Mouse (Mus musculus): ENCODE results near the gene Ncaph. TPM values are rescaled to one million over a fixed set of nuclear protein-coding genes. Genes with fewer than 3 reads are reported as not detected.
"Not testable (repeated sequence)": the region's sequence is repeated elsewhere in the genome, so short reads cannot be mapped to it uniquely, and the experiment has no call there.

The Ncaph gene
- total RNA-seq (2022) = 1 to 10 TPM in 1 of 4 experiments, under 1 TPM in 3; 0.52 to 1.4 (median 0.52) TPM

DNA sequence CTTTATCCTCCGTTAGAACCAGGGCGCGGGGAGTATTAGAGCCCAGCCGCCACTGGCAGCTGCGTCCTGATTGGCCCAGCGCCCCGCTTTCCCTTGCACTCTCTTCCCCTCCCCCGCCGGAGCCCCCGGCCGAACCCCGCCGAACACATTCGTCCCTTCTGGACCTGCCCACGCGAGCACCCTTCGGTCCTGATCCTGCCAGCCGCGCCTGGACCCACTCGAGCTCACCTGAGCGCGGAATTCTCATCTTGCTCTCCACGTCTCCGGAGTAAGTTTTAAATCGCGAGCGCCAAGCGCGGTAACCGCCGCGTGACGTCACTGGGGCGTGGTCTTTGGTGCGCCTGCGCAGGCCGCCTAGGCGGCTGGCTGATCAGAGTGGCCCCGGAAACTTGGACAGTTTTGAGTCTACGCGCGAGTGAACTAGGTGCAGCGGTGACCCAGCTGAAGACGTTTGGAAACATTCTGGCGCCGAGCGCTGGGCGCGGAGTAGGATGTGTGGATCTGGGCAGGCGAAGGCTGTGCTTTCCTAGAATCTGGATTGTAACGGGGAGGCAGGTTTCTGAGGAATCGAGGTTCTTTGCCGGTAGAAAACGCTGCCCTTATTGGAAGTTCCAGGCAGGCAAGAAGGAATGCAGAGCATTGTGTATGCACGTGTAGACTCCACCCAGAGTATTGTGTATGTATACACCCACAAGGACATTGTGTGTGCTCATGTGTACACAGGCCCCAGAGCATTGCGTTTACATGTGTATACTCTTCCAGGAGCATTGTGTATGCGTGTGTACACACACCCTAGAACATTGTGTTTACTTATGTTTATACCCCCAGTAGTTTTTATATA, at the start of gene Ncaph:
Ncaph (minus strand) TSS at position 334 of the 841 bp plus-strand sequence.
- DNase-seq (ENCODE audit: low spot score) = peak; percentile 92

DNA sequence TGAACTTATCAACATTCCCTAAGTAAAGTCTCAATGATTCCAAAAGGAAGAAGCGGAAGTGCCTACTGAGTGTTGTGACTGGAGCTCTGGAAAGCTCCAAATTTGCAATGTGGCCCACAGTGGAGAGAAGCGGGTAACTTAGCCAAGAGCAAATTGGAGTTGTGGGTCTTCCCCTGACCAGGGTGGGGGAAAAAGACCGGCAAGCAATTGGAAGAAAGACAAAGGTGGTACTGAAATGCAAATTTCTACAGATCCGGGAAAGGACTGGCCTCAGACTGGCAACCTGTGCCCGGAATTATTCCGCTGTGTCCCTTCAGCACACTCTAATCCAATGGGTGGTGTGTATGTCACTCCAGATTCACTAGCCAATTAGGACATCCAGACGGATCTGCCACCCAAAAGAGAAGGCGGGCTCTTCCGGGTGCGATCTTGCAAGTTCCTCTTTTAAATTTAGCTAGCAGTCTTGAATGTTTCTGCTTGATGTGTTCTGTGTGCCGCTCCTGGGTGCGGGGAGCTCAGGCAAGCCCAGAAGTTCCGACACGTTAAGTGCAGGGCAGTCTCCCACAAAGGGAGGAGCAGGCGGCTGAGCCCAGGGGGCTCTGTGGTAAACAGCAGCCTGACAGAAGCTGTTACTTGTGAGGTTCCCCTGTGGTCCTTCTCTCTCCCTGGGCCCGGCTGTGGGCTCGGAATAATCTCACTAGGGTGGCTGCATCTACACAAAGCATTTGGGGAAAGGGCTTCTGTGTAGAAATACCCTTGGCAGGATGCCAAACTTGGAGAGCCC, 49.0 kb upstream of the Ncaph start:
- peak; percentile 90 for DNase-seq (ENCODE audit: low spot score)

GRCm38 (mm10) chr2:127166261-127166660, 32.5 kb upstream of the Ncaph start:
- DNase-seq (ENCODE audit: low spot score) = peak; percentile 63

GRCm38 (mm10) chr2:127165675-127166074, 31.9 kb upstream of the Ncaph start:
- DNase-seq (ENCODE audit: low spot score) = no peak

DNA sequence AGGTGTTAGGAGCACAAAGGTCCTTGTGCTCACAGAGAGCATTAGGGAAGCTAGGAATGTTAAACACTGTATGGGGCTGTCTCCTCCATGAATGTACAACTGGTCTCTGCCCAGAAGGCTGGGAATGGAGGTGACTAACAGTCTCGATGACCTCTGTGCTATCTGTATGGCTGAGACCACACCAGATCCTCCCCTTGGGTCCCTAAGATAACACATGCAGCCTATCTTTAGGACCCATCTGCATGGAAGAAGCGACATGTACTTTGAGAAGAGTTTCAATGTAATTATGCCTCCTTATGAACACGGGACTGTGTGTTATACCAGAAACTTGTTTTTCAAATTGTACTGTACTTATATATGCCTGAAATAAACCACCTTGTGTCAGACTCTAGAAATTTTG, 11.9 kb upstream of the Ncaph start:
- DNase-seq (ENCODE audit: low spot score) = no peak

DNA sequence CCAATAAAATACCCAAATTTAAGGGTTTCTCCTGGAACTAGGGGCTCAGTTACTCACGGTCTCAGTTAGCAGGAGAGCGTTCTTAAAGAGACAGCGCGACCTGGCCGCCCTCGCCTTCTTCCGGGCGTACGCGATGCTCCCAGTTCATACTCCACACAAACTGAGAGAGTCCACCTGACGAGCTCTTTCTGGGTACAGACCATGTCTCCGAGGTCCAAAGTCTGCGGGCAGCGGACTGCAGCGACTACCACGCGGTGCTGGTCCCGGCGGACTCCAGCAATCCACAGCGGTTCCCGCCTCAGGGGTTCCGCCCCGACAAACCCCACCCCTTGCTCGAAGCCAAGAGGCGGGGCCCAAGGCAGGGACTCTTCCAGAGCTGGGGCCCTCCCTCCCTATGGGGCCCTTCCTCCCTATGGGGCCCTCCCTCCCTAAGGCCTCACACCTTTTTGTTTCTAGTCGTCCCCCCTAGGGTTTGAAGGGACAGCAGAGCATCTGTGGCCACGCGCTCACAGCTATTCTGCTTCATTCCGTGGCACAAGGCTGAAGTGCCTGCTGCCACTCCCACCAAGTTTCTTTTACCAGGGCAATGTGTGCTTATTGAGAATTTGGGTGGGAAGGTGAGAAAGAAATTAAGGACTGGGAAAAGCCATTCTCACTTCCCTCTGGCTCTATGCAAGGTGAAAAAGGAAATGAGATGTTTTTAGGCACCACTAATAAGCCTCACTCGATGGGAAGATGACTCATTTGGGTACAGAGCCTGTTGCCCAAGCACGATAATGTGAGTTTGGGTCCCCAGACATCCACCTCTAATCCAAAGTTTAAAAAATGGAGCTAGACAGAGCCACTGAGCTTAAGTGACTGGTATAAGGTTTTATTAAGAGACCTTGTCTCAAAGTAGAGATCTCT, 9.7 kb upstream of the Ncaph start, which contains the start of gene Itpripl1:
Itpripl1 (minus strand) TSS at position 285 of the 906 bp plus-strand sequence.
- peak; percentile 89 for DNase-seq (ENCODE audit: low spot score)

- DNase-seq (ENCODE audit: low spot score) = no peak
Observed at GRCm38 (mm10) chr2:127142577-127143157, 8.9 kb upstream of the Ncaph start.

DNA sequence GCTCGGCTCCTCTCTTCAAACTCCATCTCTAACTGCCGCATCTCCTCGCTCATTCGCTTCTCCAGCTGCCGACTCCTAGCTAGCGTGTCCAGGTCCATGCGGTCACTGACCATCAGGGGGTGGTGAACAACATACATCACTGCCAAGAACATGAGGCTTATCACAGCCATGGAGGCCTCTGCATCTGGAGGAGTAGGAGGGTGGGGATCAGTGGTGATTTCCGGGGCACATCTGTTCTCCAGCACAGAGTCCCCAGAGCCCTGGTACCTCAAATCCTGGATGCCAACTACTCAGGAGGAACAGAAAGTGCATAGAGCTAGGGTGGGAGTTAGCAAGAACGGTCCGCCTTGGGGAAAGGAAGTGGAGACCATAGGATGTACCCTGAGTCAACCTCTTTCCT, 8.3 kb upstream of the Ncaph start:
- peak; percentile 45 for DNase-seq (ENCODE audit: low spot score)

DNA sequence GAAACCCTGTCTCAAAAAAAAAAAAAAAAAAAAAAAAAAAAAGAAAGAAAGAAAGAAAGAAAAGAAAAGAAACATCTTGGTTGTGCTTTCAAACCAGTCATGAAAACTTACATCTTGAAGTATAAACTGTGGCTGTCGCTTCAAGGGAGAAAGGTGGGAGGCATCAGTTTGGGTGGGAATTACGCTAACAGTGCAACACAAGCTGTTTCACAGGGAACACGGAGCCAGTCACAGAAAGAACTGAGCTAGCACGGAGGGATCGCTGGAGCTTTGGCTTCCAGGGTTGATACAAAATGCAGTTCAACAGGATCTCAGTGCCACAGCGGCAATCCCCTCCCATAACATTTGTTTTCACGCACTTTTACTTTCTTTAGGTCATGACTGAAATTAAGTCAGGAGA, 6.3 kb upstream of the Ncaph start:
- no peak for DNase-seq (ENCODE audit: low spot score)

DNA sequence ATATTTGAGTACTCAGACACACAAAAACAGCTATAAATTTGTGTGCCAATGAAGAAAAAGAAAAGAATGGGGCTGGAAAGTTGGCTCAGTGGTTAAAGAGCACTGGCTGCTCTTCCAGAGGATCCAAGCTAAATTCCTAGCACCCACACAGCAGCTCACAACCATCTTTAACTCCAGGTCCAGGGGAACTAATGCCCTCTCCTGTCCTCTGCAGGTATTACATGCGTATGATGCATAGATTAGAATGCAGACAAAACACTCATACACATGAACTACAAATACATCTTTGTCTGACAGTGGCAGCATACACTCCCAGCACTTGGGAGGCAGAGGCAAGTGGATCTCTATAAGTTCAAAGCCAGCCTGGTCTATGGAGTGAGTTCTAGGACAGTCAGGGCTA, 5.9 kb upstream of the Ncaph start:
- DNase-seq (ENCODE audit: low spot score) = no peak

GRCm38 (mm10) chr2:127139094-127139493, 5.3 kb upstream of the Ncaph start:
- DNase-seq (ENCODE audit: low spot score) = peak; percentile 68

GRCm38 (mm10) chr2:127138449-127138848, 4.7 kb upstream of the Ncaph start:
- no peak for DNase-seq (ENCODE audit: low spot score)

GRCm38 (mm10) chr2:127137838-127138420, 4.2 kb upstream of the Ncaph start:
- no peak for DNase-seq (ENCODE audit: low spot score)

- DNase-seq (ENCODE audit: low spot score) = peak; percentile 71
Observed at GRCm38 (mm10) chr2:127136979-127137378, 3.2 kb upstream of the Ncaph start.

- not testable (repeated sequence) for DNase-seq (ENCODE audit: low spot score)
Observed at GRCm38 (mm10) chr2:127135255-127135654, 1.5 kb upstream of the Ncaph start.

- DNase-seq (ENCODE audit: low spot score) = no peak
Observed at GRCm38 (mm10) chr2:127131353-127131752, 2.4 kb downstream of the Ncaph start.

DNA sequence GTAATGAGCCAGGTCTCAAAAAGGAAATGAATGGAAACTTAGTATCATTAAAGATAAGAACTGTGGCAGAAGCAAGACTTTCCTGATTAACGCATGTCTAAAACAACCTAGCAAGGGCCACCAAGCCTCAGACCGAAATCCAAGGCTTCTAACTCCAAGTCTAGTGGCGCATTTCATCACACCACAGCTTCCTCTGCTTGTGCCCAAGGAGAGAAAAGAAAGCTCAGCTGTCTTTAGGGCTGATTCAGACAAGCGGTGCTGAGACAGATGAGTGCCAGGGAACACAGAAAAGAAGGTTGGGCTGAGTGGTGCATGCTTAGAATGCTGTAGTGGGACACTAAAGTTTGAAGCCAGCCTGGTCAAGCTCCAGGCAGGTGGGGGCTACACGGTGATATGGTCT, 4.8 kb downstream of the Ncaph start:
- no peak for DNase-seq (ENCODE audit: low spot score)

DNA sequence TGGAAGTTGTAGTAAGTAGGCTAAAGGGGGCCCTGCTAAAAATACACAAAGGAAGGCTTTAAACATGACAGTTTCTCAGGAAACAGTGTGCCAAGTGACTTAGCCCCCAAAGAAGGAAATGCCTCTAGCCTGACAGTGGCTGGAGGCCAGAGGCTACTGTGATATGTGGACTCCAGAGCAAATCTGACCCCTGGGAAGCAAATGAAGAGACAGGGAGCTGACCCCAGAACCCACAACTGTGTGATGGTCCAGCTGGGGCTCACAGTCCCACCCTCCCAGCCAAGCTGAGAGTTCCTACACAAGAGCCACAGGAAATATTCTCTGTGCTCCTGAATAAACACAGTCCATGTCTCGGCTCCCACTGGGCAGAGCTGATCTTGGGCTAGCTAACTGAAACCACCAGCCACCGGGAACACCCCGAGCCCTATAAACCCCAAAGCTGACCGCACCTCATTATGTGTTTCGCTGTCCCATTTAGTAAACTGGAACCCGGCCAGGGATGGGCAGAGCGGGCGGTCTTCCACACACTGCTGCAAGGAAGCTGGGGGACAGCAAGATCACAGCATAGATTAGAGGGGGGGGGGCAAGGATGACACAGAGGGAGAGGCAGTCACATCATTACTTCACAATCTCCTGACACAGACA, 12.0 kb downstream of the Ncaph start:
- peak; percentile 36 for DNase-seq (ENCODE audit: low spot score)

- no peak for DNase-seq (ENCODE audit: low spot score)
Observed at GRCm38 (mm10) chr2:127108986-127109385, 24.8 kb downstream of the Ncaph start.

- DNase-seq (ENCODE audit: low spot score) = no peak
Observed at GRCm38 (mm10) chr2:127092000-127092399, 41.8 kb downstream of the Ncaph start.

Measured in heart, adult 8-10 months (tissue).